Mouse (Mus musculus) cerebral cortex, adult 2 months (tissue): ENCODE data around the gene 2200002D01Rik.

Experiments used
- WGBS: fragments of 180-500 bp; shearing (Covaris S2); methylation state at CpG from one replicate; pipeline ENCODE4 v1.1.7; 2018; 5-methylcytosine and 5-hydroxymethylcytosine counted together

2200002D01Rik gene

DNA sequence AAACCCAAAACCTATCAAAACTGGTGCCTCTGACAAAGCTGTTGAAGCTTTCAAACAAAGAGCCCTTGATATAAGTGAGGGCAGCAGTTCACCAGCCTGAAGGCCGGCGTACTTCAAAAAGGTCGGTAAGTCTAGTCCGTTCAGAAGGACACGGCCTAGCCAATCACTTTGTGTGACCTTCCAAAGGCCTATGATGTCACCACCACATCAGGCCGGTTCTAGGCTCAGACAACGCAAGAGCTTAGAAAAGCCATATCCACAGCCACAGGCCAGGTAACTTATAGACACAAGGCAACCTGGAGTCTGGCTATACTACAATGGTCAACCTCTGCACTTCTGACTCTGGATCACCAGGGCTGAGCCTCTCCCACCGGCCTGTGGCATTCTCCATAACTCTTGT is 31.7 kb upstream of the 2200002D01Rik start:
- 93% methylated on average over 8 of the region's 8 CpGs for WGBS

- WGBS, result 90% methylated on average over 4 of the region's 4 CpGs
These were observed 29.2 kb upstream of the 2200002D01Rik start for GRCm38 (mm10) chr7:29277510-29277909.

GRCm38 (mm10) chr7:29276715-29277114 is 28.4 kb upstream of the 2200002D01Rik start:
- WGBS, result 69% methylated on average over 5 of the region's 5 CpGs

DNA sequence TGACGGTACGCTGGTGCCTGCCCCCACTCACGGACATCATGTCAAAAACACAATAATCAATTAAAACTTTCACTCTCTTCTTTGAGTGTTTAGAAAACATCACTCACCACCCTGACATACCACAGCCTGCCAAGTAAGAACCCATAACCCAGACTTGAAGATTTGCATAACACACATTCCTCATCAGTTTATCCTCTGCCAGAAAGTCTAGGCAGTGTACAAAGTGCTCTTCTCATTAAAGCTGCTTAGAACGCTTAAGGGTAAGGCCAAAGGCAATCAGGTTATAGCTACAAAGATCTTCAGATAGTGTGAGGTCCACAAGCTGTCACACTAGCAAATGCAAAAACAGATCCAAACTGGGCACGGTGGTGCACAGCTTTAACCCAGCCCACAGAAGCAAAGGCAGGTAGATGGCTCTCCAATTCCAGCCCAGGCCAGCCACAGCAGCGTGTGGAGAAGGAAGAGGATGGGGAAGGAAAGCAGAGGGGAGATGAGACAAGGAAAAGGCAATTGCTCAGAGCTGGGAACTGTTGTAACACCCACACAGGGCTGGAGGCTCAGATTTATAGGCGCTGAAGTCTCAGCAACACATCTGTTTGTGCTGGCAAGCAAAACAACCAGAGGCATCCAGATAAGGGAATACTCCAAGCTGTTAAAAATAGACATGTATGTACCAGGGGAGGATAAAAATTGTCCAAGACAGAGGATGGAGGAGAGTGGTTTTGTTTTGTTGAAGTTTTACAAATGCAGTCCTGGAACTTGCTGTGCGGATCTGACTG is 23.6 kb upstream of the 2200002D01Rik start:
- 49% methylated on average over 8 of the region's 8 CpGs for WGBS

DNA sequence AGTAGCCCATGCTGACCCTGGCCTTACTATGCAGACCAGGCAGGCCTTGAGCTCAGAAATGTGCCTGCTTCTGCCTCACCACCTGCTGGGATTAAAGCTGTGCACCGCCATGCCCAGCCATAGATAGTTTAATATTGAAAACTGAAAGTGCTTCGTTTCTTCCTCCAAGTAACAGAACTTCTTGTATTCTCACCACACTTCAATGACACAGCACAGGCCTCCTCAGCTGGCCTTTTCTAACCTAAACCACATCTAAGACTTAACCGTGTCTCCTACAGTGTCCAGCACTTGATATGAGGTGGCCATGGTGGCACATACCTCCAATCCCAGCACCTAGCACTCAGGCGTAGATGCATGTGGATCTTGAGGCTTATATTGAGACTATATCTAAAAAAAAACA is 22.2 kb upstream of the 2200002D01Rik start:
- 93% methylated on average over 4 of the region's 4 CpGs for WGBS

DNA sequence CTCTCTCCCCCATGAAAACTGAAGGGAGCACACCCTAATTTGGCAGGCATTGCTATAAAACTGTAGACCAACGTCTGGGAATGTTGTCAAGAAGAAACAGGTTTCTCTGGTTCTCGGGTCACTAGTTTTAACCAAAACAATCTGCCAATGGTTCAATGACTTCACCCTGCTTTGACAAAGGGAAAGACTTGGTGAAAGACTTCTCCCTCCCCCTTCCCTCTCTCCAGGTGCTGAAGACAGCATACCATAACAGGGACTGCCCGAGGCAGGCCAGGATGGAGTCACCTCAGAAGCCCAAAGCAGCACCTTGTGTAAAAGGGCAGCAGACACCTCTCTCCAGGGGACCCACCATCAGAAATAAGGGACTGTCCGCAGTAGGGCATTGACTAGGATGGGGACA is 18.7 kb upstream of the 2200002D01Rik start:
- 83% methylated on average over 4 of the region's 4 CpGs for WGBS

GRCm38 (mm10) chr7:29265636-29266035 is 17.4 kb upstream of the 2200002D01Rik start:
- 95% methylated on average over 7 of the region's 7 CpGs for WGBS

DNA sequence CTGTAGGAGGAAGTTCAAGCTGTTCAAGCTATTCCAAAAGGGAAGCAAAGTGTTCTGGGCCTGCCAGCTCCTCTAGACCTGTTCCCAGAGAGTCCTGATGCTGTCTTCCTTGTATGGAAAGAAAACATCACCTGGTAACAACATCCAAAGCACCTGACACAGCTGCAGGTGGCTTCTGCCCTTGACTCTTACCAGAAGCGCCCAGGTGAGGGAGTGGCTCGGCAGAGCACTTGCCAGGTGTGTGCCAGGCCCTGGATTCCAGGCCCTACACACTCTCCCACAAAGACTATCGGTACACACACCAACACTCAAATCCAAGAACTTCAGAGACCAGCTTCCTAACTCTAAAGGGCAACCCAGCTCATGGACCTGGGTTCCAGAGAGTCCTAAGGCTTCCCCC is 15.6 kb upstream of the 2200002D01Rik start:
- 98% methylated on average over 3 of the region's 3 CpGs for WGBS

- WGBS, result 87% methylated on average over 6 of the region's 6 CpGs
These were observed 13.9 kb upstream of the 2200002D01Rik start for GRCm38 (mm10) chr7:29262151-29262550.

DNA sequence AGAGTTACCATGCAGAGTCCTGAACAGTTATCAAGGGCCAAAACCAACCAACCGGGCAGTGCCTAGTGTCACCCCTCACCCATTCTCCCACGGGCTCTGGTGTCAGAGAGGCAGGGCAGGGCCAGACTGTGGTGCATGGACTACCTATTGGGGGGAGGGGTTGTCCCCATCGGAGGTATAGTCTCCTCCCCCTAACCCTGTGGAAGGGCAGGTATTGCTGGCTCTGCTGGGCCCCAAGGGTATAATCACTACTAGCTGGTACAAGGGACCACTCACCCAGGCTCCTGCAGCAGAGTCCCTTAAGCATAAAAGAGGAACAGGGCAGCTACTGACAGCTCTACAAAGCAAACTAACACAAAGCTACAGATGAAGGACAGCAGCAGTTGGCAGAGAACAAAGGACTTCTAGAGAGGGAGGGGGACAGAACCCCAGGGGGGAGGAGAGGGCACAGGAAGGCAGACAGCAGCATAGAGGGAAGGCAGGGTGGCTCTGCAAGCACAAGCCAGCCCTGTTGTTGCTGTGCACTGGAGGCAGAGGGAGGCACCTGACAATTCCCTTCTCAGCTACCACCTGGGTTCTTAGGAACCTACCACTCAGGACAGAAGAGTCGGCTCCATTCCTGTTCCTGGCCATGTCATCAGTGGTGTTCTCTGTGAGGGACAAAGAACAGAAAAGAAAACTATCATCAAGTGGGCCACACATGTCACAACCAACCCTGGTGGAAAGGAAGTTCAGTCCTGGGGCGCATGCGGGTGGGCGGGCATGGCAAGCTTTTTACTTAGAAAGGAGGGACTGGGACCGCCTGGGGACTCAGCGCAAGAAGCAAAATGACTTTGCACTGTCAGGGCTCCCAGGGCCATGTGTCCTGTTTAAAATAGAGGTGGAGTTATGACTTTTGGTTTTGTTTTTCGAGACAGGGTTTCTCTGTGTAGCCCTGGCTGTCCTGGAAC is 11.8 kb upstream of the 2200002D01Rik start:
- 81% methylated on average over 10 of the region's 10 CpGs for whole genome bisulfite sequencing

GRCm38 (mm10) chr7:29257368-29257767 is 9.1 kb upstream of the 2200002D01Rik start:
- WGBS, result 84% methylated on average over 1 of the region's 1 CpGs

GRCm38 (mm10) chr7:29255875-29256274 is 7.6 kb upstream of the 2200002D01Rik start:
- WGBS, result 80% methylated on average over 4 of the region's 4 CpGs

DNA sequence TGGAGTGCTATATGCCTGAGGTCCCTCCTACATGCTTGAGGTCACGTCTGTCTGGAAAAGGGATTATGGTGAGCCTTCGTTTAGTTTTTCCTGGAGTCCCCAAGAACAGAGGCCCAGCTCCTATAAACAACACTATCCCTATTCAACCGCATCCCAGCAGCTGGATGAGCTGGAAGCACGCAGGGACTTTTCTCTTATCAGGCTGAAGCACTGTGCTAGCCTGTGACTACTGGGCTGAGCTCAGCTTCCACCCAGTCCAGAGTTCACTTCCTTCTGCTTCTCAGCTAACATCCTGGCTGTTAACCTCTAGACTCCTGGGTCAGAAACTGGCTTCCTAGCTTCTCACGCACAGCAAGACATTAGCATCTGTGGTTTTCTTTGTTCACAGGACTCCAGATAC is 5.6 kb upstream of the 2200002D01Rik start:
- 68% methylated on average over 5 of the region's 5 CpGs for WGBS

DNA sequence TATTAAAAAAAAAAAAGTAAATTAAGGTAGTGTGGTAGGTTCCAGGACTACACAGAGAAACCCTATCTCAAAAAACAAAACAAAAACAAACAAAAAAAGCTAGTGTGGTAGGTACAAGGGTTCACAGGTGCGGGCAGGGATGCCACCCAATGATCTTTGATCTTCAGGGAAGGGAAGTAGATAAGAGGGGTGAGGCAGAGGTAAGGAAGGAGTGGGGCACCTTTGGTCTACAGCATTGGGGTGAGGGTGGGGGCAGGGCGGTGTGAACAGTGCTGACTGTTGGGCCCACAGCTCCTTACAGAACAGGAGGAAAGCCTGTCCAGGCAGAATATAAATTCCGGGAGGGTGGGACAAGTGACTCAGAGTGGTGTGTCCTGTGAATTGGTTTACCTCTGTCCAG is 2.9 kb upstream of the 2200002D01Rik start:
- 84% methylated on average over 3 of the region's 3 CpGs for WGBS

DNA sequence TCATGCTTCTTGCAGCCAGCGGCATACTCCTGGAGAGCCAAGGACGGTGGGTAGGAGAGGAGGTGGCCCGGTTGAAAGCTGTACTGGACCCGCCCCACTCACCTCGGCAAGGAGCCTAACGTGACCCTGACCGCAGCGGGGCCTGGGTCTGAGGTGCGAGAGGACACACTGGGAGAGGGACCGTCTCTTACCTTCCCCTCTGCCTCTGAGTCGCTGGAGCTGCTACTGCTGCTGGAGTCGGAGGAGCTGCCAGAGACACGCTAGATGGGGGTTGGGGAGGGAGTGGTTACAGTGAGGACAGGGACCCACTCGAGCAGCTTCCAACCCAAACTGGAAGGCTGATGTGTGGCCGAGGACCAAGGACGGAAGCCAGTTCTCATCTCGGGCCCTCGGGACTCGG is 560 bp downstream of the 2200002D01Rik start:
- 48% methylated on average over 19 of the region's 19 CpGs for WGBS

- WGBS, result 47% methylated on average over 16 of the region's 16 CpGs
These were observed 959 bp downstream of the 2200002D01Rik start for GRCm38 (mm10) chr7:29247314-29247700.

GRCm38 (mm10) chr7:29246619-29247313 is 1.5 kb downstream of the 2200002D01Rik start:
- 78% methylated on average over 21 of the region's 21 CpGs for WGBS

DNA sequence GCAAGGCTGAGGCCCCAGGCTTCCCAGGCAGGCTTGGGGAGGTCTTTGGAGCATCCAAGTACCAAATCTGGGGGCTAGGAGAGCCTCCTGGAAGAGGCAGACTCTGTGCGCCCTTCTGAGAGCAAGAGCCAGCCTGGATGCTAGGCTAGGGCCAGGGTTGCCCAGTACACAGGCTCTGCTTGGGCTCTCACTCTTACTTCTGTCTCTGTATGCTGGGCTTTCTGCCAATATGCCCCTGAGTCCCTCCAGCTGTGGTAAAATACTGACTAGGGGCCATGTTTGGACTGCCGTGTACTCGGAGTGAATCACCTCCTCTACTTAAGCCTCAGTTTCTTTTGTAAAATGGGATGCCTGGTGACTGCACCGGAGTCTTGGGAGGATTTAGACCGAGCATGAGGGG is 2.3 kb downstream of the 2200002D01Rik start:
- 81% methylated on average over 5 of the region's 5 CpGs for WGBS

DNA sequence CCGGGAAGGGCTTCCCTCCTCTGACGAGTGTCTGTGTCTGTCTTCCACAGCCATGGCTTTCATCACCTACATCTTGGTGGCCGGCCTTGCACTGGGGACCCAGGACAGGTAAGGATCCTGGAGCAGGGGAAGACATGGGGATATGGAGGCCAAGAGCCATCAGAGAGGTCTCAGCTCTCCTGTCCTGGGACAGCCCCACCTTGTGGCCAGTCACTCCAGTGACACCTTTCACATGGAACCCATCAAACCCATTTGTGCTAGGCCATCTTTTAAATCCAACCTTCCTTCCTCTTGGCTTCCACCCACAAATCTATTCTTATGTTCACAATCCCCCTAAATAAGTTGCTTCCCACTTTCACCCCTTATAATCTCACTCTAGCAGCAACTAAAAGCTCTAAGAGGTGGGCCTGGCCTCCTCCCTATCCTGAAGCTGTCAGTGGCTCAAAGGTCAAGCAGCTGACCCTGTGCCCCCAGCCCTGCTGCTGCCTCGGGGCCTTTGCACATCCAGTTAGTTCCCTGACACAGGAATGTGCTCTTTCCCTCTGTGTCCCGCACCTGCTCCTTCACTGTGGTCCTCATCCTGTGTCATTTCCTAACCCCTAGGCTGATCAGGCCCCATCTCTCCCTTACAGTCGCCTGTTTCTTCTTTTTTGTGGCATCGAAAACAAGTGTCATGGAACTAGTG is 3.4 kb downstream of the 2200002D01Rik start:
- 91% methylated on average over 7 of the region's 7 CpGs for WGBS

GRCm38 (mm10) chr7:29238019-29238967 is 10.0 kb downstream of the 2200002D01Rik start, which contains the start of gene Yif1b:
Gene Yif1b (plus strand): TSS chr7:29238329.
- under 1% methylated on average over 60 of the region's 60 CpGs for WGBS
